Mouse (Mus musculus) regulatory T cell (primary cell): Measurements from ENCODE around the gene Dnah3.

Experiments
- in situ Hi-C: fragments of 300-600 bp; cut with MboI, MseI; formaldehyde crosslinking; loops from one replicate; pipeline ENCODE4 v1.15.1; 2025; ENCODE audit warnings: high pct_unique_total_duplicates

Dnah3 gene

DNA sequence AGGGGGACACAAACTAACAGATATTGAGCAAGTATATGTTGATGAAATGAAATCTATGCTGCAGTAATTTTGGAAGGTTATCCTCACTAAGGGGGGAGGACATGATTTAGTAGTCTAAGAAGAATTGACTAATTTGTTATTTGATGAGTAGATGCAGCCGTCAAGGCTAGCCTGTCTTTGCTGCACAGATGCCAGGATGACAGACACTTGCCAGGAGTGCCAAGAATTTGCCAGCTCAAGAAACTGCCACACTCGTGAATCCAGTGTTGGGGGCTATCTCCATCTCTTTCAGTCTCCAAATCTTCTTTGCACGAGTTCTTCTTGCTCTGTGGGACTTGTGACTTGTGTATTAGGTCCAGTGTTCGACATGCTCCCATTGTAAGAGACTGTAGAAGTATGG is 136.0 kb downstream of the Dnah3 start:
- in situ Hi-C loops: no loop called here

DNA sequence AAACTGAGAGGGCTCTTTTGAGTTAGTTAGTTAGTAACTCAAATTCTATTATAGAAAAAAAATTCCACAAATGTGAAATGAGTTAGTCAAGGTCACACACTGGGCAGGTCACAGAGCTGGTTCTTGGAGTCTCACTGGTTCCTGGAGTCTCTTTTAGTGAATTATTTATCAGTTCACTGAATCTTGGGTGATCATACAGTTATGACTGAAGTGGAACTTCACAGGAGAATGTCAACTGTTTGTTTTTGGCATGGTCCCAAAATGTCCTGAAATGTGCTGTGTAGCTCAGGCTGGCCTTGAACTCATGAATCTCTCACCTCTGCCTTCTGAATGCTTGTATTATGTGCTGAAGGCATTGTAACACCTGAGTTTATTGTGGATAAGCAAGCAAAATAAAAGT is 137.7 kb downstream of the Dnah3 start:
- in situ Hi-C loops: no loop called here

DNA sequence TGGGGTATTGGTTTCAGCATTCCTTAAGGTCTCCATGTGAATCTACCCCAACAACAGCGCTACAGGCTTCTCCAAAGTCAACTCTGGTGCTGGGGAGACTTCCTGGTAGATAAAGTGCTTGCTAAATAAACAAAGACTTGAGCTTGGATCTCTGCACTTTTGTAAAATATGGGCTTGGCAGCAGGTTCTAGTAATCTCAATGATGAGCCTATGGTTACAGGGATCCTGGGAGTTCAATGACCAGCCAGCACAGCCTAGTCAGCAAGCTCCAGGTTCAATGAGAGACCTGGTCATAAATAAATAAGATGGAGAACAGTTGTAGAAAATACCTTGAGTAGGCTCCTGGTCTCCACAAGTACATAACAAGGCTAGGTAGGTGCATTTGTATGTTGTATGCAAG is 141.0 kb downstream of the Dnah3 start:
- in situ Hi-C loops: no loop called here

DNA sequence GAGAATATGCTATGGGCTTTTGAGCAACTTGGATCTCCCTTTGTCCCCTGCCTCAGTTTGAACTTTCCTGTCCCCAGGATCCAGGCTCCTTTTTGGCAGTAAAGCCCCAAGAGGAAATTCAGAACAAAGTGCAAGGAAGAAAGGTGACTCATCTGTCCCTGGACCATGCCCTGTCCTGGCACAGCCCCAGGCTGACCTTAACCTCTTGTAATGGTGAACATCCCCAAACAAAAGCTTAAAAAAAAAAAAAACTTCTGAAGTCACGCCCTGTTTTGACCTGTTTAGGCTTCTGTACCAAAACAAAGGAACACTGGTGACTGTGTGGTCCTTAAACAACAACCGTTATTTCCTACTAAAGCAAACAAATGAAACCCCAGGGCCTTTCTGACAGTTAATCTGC is 153.5 kb downstream of the Dnah3 start:
- in situ Hi-C loops: no loop called here

DNA sequence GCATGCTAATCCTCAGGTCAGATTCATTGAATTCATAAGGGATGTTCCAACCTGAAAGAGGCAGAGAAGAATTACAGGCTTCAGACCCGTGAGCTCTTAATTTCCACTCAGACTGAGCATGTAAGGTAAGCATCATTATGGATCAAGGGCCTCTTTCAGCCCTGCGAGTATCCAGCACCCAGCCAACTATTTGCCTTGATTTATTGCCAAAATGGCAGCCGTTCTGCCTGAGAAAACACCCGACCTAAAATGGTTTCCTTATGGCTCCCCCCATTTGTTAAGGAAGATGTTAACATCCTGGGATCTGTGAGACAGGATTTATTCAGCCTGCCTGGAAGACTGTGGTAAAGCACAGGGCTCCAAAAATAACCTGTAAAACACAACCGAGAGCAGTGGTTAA is 158.0 kb downstream of the Dnah3 start:
- in situ Hi-C loops: no loop called here

DNA sequence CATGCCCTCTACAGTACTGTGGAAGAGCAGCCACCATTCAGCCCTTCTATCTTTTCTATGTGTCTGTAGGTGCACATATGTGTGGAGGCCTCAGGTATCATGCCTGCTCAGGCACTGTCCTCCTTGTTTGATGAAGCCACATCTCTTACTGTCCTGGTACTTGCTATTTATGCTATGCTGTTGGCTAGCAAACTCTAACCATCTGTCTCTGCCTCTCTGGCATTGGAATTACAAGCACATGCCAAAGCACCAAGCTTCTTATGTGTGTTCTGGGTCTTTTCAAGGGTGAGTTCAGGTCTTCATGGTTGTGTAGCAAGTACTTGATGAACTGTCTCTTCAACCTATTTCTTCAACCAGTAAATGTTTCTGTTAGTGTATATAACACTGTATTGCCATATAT is 158.8 kb downstream of the Dnah3 start:
- in situ Hi-C loops: no loop called here

DNA sequence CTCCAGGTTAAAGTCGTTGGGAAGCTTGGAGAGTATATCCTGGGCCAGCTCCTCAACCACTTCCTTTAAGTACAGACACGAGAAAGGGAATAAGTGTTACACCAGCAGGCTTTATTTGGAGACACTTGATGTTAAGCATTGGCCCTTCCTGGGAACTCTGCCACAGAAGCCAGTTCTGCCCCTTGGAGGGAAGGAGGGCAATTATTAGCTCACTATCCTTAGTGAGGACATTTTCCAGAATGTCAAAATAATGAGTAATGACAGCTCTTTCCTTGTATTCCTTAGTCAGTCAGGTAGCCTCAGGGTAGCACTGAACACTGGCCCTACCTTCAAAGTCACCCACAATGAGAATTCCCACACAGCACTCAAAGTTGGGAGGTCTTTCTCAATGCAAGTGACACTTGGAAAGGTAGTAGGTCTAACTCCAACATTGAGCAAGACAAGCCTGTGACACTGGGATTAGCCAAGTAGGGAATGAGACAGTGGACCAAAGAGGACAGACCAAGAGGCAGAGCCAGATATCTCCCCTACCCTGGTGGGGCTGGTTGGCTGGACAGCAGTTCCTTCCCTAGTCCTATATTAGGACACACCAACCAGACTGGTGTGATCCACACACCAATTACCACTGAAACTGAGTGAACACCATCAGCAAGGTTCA is 166.2 kb downstream of the Dnah3 start:
- in situ Hi-C loops: no loop called here

DNA sequence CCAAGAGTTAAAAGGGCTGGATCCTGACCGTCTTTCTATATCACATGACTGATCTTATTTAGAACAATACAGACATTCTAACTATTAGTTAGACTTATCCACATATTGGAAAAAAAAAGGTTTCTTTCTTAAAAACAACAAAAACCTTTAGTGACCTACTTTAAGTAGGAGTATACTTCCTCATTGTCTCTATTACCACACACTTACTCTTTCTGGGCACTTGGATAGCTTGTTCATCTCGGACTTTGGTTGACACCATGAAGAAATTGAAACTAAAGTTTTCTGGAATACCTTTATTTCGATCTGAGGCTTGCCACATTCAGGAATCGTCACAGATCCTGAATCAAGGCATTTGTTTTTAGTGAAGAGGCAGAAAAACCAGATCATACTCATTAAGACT is 174.0 kb downstream of the Dnah3 start:
- in situ Hi-C loops: no loop called here

DNA sequence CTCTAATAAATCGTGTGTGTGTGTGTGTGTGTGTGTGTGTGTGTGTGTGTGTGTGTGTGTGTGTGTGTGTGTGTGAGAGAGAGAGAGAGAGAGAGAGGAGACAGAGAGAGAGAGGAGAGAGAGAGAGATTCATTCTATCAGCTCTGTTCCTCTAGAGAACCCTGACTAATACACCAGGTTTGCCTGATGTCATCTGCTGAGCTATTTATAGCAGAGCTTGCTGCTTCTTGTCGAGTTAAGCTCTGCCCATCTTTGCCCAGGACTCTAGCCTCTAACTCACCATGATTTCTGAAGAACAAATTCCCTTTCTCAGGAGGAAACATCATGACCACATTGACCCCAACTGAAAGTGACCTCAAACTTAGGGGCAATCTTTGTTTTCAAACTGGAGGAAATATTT is 174.6 kb downstream of the Dnah3 start:
- in situ Hi-C loops: no loop called here

DNA sequence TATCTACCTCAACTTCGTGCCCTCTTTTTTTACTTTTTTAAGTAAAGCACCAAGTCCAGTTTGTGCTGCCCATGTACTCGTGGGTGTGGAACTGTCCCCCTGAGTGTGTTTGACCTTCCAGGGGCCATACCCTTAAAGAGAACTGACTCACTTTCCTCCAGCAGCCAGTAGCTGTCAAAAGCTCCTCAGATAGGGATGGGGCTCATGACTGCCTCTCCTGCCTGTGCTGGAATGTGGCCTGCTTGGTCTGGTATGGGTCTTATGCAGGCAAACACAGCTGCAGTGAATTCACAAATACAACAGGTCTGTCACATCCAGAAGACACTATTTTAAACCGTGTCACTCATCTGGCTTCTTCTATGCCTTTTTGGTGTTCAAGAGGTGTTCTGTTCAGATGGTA is 183.4 kb downstream of the Dnah3 start:
- in situ Hi-C loops: no loop called here

DNA sequence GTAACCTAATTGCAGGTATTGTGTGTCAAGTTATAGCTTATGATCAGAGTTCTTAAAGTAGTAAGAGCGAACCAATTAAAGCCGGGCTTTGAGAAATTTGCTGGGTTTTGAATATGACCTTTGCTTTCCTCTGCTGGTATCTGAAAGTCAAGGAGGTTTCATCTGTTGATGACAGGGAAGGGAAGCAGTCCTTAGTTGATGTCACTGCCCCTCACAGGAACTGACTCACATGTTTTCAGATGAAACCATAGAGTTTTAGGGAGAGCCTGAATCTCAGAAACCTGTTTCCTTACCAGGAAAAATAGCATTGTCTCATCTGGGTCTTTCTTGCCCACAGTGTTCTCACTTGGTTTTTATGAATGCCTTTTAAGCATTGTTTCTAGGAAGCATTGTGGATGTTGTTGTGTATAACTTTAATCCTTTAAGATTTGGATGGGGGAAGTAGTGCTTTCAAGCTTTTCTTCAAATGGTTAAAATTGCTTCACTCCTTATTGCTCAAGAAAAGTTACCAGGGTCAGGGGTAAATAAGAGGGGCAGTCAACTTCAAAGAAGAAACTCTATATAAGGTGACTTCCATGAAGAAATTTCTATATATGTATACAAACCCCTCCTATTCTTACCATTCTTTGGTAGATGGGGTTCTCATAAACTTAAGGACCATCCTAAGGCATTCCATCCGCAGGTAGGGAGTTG is 188.4 kb downstream of the Dnah3 start:
- in situ Hi-C loops: no loop called here

DNA sequence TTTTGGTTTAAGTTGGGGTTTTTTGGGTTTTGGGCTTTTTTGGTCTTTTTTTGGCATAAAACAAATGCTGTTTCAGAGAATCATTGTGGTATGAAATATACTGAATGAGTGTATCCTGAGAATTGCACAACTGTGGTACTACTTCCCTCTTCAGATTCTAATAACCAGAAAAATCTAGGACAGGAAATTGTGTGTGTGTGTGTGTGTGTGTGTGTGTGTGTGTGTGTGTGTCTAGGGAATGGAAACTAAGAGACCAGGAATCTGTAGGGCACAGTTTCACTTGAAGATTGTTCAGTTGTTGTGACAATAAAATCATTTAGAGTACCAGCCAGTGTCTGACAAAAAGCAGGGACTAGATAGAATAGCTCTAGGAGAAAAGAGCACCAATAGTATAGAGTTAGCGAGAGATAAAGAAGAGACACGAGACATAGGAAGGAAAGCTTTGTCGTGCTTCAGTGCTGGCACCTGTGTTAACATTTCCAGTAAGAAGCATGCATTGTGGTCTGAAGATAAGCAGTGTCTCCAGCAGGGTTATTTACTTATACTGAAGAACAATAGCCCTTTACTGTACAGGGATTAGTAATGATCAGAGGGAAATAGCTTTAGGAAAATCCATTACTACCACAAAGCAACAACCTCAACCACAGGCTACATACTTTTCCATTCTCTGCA is 195.6 kb downstream of the Dnah3 start:
- in situ Hi-C loops: no loop called here

DNA sequence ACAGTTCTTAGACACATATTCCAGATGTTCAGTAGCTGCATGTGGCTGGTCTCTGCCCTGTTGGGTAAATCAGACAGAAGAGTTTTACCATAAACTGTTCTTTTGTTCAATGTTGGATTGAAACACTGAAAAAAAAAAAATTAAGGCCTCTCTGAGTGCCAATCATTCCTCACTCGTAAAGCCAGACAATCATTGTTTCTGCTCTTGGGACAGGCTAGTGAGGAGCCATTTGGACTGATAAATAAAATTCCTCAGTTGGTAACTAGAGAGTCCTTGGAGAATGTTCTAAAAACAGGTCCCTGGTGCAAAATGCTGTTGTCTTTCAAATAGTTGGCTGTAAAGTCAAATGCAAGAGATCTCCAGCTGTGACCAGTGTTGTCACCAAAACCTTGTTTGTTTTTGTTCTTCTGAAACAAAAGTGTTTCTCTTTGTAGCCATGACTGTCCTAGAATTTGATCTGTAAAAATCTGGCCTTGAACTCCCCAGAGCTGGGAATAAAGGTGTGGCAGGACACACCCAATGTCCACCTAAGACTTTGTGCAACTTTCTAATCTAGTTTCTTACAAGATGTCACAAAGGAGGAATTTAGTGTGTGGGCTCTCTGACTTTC is 196.7 kb downstream of the Dnah3 start:
- in situ Hi-C loops: no loop called here

DNA sequence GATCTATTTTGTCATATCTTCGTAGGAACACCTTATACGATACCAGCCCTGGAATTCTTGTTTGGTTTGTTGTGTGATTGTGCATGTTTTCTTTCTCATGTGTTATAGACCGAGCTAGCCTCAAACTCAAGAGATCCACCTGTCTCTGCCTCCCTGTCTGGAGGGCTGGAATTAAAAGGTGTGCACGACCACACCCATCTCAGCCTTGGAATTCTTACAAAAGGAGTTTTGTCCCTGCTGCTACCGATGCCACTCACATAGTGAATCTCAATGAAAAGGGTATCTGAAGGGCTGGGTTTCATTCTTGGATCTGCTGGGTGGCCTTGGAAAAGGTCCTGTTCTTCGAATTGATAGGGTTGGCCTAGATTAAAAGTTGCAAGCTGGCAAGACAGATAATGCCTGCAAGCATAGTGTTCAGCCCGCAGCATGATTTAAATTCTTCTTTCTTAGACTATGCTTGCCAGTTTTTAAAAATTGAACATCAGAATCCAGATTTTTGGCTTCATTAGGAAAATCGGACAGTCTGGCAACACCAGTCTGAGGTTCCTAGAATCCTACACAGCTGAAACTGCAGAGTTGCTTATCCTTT is 197.5 kb downstream of the Dnah3 start:
- in situ Hi-C loops: no loop called here

DNA sequence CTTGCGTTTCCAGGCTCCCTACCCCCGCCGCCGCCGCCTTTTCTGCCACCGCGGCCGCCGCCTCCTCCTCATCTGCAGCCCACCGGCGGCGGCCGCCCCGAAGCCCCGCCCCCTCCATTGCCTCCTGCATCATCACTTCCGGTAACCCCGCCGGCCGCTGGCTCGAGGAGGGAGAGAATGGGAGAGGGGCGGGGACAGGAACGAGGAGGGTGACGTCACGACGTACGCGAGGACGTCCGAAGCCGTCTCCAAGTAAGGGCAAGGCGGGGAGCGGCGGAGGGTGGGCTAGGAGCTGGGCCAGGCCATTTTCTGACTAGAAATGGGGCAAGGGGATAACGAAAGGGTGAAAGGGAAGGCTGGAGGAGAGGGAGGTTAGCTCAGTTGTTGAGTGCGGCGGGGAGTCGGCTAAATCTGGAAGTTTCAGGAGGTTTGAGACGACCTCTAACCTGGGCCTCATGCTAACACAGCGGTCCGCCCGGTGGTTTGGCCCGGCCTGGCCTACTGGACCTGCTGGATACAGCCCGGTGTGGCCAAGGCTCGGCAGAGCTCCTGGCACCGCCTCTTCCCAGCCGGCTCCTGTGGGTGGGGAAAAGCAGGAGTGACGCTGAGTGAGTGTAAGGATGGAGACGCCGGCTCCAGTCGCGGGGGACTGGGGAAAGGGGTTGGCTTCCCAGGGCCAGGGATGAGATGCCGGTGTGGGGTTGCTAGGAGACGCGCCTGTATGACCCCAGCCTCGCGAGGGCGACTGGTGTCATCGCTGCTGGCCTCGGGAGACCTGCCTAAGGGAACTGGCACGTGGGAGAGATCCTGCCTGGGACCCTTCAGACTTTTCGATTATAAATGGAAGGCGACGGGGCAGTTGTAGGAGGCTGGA is 199.2 kb downstream of the Dnah3 start, which contains the start of the genes Lyrm1 and Dcun1d3:
TSS of gene Lyrm1 (plus strand) at position 223 of the 874 bp plus-strand sequence.
TSS of gene Dcun1d3 (minus strand) at position 660 of the 874 bp plus-strand sequence.
- in situ Hi-C loops: no loop called here

DNA sequence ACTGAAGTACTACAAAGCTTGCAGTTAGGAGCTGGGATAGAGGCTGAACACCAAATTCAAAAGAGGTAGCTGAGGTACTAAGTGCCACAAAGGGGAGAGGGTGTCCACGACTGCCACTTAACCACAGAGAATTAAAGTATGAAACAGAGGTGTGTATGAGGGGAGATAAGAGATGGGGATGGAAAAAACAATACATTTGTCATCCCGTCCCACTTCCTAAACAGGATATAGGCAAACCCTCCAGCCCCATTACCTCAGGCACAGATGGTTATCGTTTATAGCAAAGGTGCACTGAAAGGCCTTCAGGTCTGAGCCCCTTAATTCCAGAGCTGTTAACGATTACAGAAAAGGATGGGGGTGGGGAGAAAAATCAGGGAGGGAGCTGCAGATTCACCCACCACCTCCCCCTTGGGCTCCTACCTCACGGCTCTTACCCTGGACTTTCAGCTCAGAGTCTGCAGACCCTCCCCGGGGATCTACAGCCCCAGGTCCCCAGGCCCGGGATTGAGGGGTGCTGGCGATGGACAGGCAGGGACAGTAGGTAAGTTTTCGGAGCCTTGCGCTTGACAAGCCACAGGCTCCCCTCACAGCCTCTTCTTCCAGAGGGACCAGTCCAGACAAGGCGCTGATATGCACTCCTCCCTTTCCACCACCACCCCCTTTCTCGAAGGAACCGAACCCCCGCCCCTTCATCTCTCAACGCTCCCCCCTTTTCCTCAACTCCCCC is 200.1 kb downstream of the Dnah3 start:
- in situ Hi-C loops: no loop called here

DNA sequence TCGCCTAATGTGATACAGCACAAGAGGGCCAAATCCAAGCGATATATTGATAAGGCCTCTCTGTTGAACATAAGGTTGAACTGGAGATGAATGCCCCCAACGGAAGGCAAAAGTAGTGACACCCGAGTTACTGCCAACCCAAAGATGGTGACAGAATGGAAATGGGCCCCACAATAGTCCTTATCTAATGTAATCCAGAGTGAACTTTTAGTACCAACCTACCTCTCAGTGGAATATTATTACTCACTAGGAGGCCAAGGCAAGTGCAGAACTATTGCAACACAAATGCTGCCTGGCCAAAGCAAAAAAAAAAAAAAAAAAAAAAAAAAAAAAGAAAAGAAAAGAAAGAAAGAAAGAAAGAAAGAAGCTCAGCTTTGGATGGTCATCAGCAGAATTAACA is 202.3 kb downstream of the Dnah3 start:
- in situ Hi-C loops: no loop called here

DNA sequence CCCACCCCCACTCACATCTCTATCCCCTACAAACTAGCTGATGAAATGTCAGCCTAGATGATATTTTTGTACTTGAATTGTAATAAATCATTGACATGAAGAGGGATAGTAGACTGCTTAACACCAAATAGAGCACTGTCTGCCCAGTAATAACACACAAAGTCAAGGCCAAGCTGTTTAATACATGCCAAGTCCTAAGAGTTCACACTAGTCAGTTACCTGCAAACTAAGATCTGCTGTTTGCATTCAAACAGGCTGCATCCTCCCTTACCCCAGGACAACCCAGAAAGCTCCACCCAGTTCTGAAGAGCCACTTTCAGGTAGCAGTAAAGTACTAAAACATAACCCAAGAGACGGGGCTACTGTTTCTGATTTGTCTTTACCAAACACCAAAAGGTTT is 202.9 kb downstream of the Dnah3 start:
- in situ Hi-C loops: no loop called here

DNA sequence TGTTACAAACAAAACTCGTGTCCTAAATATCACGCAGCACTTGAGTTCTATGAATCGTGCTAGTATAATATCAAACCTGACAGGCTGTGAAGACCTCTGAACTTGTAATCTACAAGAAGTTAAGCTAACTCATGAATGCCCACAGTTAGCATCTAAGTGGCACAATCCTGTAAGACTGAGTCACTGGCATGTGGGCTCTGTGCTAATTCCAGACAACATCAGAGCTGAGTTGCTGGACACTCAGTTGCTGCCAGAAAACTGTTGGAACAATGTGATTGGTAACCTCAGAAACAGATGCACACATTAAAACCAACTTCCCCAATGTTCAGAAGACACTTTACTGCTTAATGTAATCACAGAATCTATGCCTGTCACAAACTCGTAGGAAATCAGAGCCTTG is 207.2 kb downstream of the Dnah3 start:
- in situ Hi-C loops: no loop called here

DNA sequence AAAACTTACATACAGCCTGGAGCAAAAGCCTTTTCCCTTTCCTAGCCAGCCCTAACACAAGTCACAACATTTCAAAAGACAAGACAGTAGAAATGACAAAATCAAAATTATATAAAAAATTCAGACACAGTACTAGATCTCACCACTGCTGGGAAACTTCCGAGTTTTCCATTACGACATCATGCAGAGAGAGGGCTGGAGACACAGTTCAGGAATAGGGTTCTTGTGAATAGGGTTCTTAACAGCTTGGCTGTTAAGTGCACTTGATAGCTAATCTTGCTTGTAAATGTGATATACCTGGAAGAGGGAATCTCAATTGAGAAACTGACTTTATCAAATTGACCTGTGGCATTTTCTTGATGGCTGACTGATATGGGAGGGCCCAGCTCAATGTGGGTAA is 213.9 kb downstream of the Dnah3 start:
- in situ Hi-C loops: no loop called here

DNA sequence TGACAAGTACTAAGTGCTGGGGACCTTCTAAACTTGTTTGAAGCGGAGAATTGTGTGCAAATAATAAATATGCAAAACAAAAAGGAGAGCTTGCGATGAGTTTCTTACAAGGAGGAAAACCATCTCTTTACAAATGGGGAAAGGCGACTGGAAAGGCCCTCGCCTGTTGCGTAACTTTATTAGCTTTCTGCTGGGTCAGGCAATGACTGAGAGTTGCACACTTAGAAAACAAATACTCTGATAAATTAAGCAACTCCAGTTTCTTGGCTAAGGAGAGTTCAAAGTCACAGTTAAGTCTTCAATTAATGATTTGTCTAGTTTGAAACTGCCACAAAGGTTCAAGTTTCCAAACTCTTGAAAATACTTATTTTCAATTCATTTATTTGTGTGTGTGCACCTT is 214.7 kb downstream of the Dnah3 start:
- in situ Hi-C loops: no loop called here
